Mouse (Mus musculus) spleen, embryonic (tissue): ENCODE data around the gene Lmod3.

Source experiments
- CTCF ChIA-PET: fragments of 350-600 bp; sonication (Branson Sonifier 250); formaldehyde crosslinking; loops from one replicate; lab custom pipeline; 2022; lab: Charles Lee

Lmod3 gene

GRCm38 (mm10) chr6:97202477-97202876 is 50.1 kb downstream of the Lmod3 start:
- CTCF ChIA-PET: no interaction called here

- CTCF ChIA-PET: no interaction called here
These were observed 52.1 kb downstream of the Lmod3 start for GRCm38 (mm10) chr6:97200437-97200836.
